Mouse (Mus musculus) left cerebral cortex, postnatal 14 days (tissue): Measurements from ENCODE around the gene Mthfd1l. TPM values are rescaled to one million over a fixed set of nuclear protein-coding genes. Genes with fewer than 3 reads are reported as not detected.

ENCODE experiments used
- DNase-seq, 2 experiments: peaks; one replicate each; pipeline ENCODE4 v3.0.0; 2021 to 2022; ENCODE audit warnings: low spot score in 2 of 2, mixed read lengths in 1 of 2
- intact Hi-C: fragments of 180-260 bp; cut with DNase I; formaldehyde crosslinking; loops from one replicate; pipeline ENCODE4 v1.15.1; 2025
- total RNA-seq, 2 experiments: library from RNA; stranded (reverse); gene quantifications; 2 replicates each; pipeline ENCODE4 v1.2.3; 2021

The Mthfd1l gene
- total RNA-seq, 2 experiments from 2014 or later = 14.7 to 18.1 TPM

- intact Hi-C loops = no loop called here
- DNase-seq = no peak
Observed at GRCm38 (mm10) chr10:3974380-3974779, 1.5 kb downstream of the Mthfd1l start.

DNA sequence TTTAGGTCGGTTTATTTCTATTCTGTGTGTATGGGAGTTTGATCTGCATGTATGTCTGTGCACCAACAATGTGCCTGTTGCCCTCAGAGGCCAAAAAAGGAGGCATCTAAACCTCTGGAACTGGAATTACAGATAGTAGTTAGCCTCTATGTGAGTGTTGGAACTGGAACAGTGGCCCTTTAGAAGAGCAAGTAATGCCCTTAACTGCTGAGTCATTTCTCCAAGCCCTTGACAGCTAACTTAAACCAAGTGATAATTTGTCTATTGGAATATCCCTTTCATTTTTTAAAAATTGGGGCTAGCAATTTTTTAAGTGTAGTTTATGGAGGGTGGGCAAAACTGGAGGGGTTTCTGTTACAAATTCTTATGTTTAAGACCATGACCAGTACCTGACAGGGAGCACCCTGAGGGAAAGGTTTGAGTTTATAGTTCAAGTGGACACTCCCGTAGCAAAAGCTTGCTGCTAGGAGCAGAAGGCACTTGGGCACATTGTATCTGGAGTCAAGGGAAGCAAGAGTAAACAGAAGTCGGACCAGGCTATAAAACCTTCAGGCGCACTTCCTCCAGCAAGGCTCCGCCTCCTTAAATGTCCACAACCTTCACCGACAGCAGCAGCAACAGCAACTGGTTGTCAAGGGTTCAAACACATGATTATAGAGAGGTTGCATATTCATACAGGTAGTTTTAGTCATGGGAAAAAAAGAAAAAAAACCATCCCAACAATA, 3.1 kb downstream of the Mthfd1l start:
- intact Hi-C loops = no loop called here
- DNase-seq = no peak

- intact Hi-C loops = no loop called here
Observed at GRCm38 (mm10) chr10:3976623-3977010, 3.7 kb downstream of the Mthfd1l start.

DNA sequence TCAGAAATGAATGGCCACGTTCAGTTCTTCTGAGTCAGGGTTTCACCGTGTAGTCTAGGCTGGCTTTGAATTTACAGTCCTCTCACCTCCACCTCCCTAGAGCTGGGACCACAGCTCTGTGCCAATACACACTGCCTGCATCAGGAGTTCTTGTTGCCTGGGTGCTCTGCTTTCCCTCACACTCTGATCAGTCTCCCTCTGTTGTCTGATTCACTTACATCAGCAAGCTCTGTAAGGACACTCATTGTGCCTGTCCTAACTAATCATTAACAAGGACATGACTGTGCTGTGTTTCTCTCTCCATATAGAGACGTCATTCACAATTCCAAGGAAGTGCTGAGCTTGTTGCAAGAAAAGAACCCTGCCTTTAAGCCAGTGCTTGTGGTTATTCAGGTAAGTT, 5.4 kb downstream of the Mthfd1l start:
- intact Hi-C loops = no loop called here
- no peak for DNase-seq

More at GRCm38 (mm10) chr10:3976623-3977010, 3.7 kb downstream of the Mthfd1l start:
- no peak for DNase-seq

DNA sequence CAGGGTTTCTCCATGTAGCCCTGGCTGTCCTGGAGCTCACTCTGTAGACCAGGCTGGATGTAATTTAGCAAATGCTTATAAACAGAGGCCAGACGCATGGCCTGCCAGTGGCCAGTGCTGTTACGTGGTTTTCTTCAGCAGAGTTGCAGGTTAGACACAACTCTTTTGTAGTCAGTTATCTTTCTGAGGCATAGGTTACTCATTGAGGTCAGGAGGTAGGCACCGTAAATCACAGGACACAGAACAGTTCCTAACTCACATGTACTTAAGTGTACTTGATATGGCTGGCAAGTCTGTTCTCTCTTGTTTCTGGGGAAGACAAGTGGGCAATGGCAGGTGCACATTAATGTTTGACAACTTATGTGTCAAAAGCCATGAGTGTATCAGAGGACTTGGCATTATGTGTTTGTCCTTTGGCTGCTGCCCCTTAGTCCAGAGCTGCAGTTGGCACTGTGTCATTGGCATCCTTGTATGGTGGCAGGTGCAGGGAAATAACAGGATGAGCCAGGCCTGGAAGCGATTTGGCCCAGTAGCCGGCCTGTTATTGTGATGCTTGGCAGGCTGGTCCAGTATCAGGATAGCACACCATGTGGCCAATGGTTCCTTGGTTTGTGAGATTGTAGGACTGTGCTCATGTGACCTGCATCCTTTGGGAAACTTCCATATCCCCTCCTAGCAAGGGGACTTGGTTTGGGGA, 6.0 kb downstream of the Mthfd1l start:
- DNase-seq = no peak
- intact Hi-C loops = no loop called here

- no peak for DNase-seq
- intact Hi-C loops = no loop called here
Observed at GRCm38 (mm10) chr10:3980231-3980630, 7.3 kb downstream of the Mthfd1l start.

- no peak for DNase-seq
- intact Hi-C loops = no loop called here
Observed at GRCm38 (mm10) chr10:3990295-3990883, 17.5 kb downstream of the Mthfd1l start.

DNA sequence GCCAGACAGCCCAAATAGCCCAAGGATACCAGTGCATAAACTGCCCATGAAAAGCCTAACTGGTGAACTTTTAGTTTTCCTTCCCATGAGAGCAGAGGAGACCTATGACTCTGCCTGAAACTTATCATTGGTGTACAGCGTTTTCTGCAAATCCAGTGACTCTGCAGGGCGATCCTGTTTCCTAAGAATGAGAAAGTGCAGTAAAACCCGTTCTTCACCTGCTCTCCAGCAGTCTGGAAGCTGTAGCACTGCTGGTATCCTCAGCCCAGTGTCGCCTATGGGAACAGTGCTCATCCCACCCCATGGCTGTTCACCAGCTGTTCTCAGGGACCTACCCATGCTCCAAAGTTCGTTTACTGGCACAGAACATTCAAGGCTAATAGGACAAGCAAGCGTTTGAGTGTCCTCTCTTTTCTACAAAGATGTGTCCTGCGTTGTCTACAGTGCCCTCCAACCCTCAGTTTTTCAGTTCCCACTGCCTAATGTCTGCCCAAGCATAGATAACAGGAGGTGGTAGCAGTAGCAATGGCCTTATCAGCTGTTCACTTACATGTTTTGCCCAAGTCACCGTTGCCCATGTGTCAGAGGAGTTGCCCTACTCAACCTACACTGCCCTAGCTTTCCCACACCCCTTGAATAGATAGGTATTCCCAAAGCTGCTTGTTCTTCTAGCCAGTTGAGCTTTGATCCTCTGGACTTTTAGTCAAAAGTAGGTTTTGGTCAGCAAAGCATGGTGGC, 20.6 kb downstream of the Mthfd1l start:
- intact Hi-C loops = no loop called here
- no peak for DNase-seq

GRCm38 (mm10) chr10:3995277-3995676, 22.4 kb downstream of the Mthfd1l start:
- no peak for DNase-seq
- intact Hi-C loops = loop anchor here (5.0 kb wide), 1 partner anchor 352 kb away; no protein-coding TSS in a partner anchor

DNA sequence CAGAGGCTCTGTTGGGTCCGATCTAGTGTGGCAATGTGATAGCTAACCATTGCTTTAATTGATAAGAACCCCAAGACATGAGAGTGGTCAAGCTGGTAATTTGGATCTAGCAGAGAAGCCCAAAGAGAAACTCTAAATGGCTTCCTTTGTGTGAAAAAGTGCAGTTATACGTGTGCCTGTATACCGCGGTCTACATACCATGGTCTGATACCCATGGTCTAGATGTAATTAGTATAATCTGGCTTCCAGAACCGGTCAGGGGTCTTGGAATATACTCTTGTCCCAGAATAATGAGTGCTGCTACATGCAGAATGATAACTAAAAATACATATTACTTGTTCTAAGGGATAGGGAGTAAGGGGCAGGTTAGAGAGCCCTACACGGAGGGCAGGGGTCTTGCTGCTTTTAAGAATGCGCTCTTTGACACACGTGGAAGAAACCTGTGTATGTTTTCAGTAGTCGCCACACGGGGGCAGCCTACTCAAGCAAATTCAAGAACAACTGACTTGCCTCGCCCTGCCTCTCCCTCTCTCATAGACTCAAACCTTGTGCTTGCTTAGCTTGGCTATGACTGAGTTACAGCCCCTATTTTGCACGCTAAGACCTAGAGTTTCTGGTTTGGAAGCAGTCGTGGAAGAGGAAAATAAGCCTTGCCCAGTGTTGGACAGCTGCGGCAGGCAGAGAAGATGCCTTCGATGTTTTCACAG, 23.4 kb downstream of the Mthfd1l start:
- intact Hi-C loops = loop anchor here (5.0 kb wide), 1 partner anchor 351 kb away; no protein-coding TSS in a partner anchor

GRCm38 (mm10) chr10:3997851-3998426, 25.0 kb downstream of the Mthfd1l start:
- intact Hi-C loops = loop anchor here (5.0 kb wide), 1 partner anchor 349 kb away; no protein-coding TSS in a partner anchor
- DNase-seq = no peak

More for the DNA sequence above, 23.4 kb downstream of the Mthfd1l start:
- peak; percentile 75 to 77 for DNase-seq

DNA sequence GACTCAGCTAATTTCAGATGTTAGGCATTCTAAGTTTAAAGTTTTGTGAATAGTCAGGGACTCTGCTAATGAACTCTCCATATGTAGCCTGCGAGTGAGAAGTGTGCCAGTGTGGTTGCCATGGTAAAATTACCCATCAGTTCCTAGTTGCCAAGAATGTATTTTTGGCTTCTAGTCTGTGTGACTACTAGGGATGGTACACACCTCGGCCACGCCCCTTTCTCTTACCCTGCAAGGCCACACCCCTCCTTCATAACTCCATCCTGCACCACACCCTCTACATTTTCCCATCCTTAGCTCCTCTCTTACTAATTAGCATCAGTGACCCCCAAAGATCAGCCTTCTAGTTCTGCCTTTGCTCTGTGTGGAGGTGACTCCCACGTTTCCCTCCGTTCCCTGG, 29.8 kb downstream of the Mthfd1l start:
- intact Hi-C loops = no loop called here

DNA sequence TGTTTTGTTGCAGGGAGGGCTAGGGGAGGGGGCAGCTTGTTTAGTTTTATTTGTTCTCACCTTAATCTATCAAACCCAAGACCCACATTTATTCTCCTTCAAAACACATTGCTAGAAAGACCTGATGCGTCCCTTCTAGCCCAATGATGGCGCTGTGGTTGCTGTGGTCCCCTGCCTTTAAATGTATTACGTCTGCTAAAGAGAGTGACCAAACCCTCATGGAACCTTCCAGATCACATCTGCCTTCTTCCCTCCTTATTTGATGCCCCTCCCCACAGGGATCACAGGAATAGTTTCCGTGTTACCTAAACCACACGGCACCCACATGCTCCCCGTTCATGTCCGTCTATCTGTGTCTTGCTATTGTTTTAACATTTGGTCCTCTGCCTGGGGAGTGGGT, 32.3 kb downstream of the Mthfd1l start:
- no peak for DNase-seq

More for the DNA sequence above, 29.8 kb downstream of the Mthfd1l start:
- DNase-seq = no peak

DNA sequence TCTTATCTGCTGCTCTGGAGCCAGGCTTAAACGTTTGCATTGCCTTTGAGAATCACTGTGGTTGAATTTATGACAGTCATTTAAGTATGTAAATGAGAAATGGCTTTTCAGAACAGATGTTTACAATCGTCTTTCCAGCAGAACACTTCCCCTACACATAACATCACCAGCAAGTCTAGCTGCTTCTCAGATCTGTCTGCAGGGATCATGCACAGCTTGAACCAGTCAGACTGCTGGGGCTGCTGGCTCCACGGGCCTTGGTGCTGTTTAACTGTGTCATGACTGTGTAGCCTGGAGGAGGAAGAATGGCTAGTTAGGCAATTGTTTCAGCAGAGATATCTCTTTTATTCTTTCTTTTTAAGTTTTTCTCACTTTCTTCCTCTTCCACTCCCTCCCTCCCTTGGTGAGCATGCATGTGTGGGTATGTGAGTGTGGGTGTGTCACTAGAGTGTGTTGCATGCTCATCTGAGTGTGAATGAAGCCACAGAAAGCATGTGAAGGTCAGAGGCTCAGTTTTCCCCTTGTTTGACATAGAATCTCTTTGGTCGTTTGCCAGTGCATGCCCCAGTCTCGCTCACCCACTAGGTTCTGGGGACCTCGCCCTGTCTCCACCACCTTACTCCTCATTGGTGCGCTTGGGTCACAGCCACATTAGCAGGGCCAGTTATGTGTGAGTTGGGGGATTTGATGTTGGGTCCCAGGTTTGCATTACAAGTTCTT, 33.5 kb downstream of the Mthfd1l start:
- intact Hi-C loops = no loop called here
- DNase-seq = no peak

More for the DNA sequence above, 32.3 kb downstream of the Mthfd1l start:
- intact Hi-C loops = no loop called here

- intact Hi-C loops = no loop called here
Observed at GRCm38 (mm10) chr10:4022628-4023303, 49.8 kb downstream of the Mthfd1l start.

GRCm38 (mm10) chr10:4026616-4027015, 53.7 kb downstream of the Mthfd1l start:
- intact Hi-C loops = no loop called here
- no peak for DNase-seq

More at GRCm38 (mm10) chr10:4022628-4023303, 49.8 kb downstream of the Mthfd1l start:
- DNase-seq = no peak

GRCm38 (mm10) chr10:4027466-4027865, 54.5 kb downstream of the Mthfd1l start:
- intact Hi-C loops = no loop called here
- no peak for DNase-seq
